Mouse (Mus musculus) heart, postnatal 25 days (tissue): ENCODE results near the gene Jam2. TPM values are rescaled to one million over a fixed set of nuclear protein-coding genes. Genes with fewer than 3 reads are reported as not detected.

Experiments
- DNase-seq: peaks from one replicate; pipeline ENCODE4 v3.0.0; 2022; ENCODE audit warnings: low spot score
- intact Hi-C: fragments of 180-260 bp; cut with DNase I; formaldehyde crosslinking; loops from one replicate; pipeline ENCODE4 v1.15.1; 2025
- total RNA-seq, 2 experiments: library from RNA; stranded (reverse); gene quantifications; 2 replicates each; pipeline ENCODE4 v1.2.3; 2021

Jam2 gene
- total RNA-seq, 2 experiments from 2014 or later: 63.5 to 66.0 TPM

DNA sequence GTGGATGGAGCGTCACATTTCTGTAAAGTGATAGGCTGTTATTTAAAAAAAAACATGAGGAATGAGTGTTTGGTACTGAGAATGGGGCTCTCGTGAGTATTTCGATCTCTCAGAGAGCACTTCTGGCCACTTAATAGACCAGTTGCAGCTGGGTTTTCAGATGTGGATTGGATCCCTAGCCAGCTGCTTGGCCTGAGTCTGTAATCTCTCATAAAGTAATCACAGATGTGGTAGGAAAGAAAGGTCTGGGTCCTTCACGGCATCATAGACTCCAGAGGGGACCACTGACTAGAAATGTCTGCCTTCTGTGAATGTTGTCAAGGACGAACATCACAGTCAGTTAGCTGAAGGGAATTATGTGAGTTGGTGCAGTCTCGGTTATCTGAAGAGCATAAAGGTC lies 4.5 kb downstream of the Jam2 start:
- intact Hi-C loops: no loop called here
- no peak for DNase-seq

DNA sequence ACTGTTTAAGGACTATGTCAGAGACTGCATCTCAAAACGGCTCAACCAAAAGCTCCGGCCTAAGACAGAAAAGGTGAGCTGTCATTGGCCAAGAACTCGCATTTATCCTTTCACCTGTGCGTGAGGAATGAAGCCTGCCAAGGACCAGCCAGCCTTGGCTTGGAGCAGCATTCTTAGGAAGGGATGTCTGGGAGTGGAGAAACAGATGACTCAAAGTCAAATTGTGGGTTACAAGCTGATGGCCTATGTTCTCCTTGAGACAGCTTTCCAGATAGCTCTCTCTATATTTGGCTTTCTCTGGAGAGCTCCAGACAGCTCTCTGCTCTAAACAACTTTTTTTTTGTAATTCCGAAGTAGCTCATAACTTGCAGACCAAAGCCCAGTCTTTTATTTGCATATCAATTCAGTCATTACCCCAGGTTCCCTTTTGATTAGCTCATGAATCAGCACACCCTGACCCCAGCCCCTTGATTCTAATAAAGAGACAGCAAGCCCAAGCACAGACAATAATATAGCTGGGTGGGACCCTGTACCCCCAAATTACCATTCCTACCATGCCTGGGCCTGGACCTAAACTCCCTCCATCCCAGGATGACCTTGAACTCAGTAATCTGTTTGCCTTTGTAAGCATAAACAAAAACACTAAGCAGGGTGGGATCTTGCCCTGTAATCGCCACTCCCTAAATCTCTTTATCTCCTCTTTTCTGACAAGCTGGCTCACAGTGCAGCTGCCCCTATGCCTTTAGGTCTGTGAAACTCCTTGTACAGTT lies 5.1 kb downstream of the Jam2 start:
- intact Hi-C loops: no loop called here

GRCm38 (mm10) chr16:84779718-84780117 lies 5.8 kb downstream of the Jam2 start:
- DNase-seq: no peak
- intact Hi-C loops: no loop called here

More for the DNA sequence above, 5.1 kb downstream of the Jam2 start:
- no peak for DNase-seq

DNA sequence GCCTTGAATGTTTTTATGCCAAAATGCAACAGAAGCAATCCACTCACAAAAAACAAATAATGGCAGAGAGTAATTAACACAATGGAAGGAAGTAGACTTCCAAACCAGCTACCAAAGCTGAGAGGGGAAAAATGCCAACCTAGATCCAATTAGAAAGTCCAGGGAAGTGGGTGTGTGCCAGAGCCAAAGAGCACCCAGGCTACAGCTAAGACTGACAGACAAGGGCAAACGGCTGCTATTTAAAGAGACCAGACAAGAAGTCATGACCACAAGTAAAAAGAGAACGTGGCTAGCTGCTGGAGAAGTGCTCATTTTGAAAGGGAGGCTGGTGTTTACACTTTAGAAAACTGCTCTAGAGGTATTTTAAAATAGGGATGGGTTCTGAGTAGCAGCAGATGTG lies 9.4 kb downstream of the Jam2 start:
- intact Hi-C loops: no loop called here
- no peak for DNase-seq

GRCm38 (mm10) chr16:84784966-84785365 lies 11.0 kb downstream of the Jam2 start:
- DNase-seq: no peak
- intact Hi-C loops: no loop called here

DNA sequence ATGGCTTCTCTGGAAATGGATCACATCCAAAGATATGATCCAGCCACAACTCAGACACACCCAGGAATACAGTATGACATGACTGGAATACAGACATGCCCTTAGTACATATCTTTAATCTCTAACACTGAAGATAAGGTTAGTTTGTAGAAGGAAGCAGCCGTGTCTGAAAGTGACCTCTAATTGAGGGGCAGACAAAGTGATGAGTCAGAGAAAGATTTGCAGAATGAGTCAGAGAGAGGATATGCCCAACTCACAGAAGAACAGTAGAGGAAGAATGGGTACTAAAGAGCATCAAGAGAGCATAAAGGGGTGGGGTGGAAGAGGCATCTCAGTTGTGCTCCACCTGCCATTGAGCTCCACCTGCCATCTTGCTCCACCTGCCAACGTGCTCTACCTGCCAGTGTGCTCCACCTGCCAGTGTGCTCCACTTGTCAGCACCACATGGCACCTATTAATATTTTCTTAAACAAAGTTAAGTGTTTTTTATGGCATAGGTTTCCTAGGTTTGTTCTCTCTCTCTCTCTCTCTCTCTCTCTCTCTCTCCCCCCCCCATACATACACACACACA lies 16.8 kb downstream of the Jam2 start:
- intact Hi-C loops: no loop called here
- DNase-seq: no peak

GRCm38 (mm10) chr16:84793401-84793800 lies 19.5 kb downstream of the Jam2 start:
- intact Hi-C loops: no loop called here
- DNase-seq: no peak

DNA sequence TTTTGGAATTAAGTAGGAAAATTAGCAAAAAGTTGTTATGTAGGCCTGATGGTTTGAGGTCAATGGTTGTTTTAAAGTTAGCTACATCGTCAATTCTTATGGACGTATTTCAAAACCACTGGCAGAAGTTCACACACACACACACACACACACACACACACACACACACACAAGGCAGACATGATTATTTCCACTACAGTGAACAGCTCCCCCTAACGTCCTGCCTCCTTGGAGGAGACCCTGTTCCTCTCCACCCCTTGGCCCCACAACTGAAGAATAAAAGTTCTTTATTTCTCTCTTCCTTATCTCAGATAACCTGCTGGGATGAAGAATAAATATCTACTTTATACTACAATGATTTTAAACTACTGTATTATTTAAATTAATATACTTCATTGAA lies 21.4 kb downstream of the Jam2 start:
- no peak for DNase-seq

GRCm38 (mm10) chr16:84796678-84797077 lies 22.8 kb downstream of the Jam2 start:
- intact Hi-C loops: no loop called here
- no peak for DNase-seq

More for the DNA sequence above, 21.4 kb downstream of the Jam2 start:
- intact Hi-C loops: no loop called here

- DNase-seq: no peak
- intact Hi-C loops: no loop called here
Observed at GRCm38 (mm10) chr16:84800038-84800437, 26.1 kb downstream of the Jam2 start.

DNA sequence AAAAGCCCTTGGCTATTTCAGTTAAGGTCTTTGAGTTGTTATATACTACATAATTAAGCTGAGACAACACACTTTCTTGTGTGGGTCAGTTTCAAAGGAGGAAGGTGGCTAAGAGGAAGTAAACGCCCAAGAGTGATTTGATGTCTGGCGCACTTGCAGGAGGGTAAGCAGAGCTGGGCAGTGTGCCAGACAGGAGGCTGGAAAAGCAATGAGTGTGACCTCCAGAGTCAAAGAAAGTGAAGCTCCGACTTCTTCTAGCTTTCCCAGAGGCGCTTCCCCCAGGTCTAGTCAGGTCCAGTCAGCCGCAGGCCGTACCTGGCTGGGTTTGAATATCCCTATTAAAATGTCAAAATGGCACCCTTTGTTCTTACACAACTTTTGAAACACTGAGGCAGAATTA lies 28.3 kb downstream of the Jam2 start:
- DNase-seq: peak; percentile 67
- intact Hi-C loops: no loop called here

DNA sequence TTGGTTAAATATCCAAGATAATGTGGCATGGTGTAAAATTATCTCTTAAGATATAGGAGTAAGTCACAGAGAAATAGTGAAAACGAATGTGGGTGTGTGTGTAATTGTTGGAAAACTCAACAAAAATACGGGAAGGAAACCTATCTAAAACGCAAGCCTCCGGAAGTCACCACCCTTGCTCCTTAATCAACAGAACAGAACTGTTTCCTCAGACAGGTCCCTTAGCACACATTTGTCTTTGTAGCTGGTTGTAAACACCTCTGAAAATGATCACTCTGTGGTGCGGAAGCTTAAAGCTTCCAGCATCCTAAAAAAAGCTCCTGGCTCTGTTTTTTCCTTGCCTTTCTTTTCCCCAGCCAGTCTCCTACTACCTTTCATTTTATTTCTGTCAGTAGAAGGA lies 30.9 kb downstream of the Jam2 start:
- peak; percentile 9 for DNase-seq
- intact Hi-C loops: loop anchor here (2.0 kb wide), 1 partner anchor 20 kb away; no protein-coding TSS in a partner anchor

DNA sequence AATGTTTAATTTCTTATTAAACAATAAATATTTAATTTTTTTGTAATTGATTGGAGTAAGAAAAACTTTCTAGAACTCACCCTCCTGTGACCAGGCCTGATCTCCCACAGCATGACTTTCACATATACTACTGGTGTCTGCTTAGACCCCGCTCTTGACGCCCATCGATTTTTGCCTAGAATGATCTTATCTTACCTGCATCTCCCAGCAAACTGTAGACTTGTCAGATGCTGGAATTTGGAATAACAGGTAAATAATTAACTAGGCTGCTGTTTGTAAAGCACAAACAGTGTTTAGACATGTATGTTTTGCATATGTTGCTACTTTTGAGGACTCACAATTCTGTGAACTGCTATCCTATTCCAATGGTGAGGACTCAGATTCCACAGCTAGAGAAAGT lies 32.3 kb downstream of the Jam2 start:
- intact Hi-C loops: no loop called here
- no peak for DNase-seq

DNA sequence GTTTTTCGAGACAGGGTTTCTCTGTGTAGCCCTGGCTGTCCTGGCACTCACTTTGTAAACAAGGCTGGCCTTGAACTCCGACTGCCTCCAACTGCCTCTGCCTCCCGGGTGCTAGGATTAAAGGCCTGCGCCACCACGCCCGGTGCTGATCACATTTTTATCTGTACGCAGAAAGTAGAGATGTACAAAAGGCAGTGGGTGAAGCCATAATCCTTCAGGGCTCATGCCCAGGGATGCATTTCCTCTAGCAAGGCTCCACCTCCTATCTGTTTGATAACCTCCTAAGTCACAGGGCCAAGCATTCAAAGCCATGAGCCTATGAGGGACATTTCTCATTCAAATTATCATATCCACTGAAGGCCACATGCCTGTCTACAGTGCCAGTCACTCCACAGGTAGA lies 34.0 kb downstream of the Jam2 start:
- intact Hi-C loops: no loop called here
- DNase-seq: no peak

DNA sequence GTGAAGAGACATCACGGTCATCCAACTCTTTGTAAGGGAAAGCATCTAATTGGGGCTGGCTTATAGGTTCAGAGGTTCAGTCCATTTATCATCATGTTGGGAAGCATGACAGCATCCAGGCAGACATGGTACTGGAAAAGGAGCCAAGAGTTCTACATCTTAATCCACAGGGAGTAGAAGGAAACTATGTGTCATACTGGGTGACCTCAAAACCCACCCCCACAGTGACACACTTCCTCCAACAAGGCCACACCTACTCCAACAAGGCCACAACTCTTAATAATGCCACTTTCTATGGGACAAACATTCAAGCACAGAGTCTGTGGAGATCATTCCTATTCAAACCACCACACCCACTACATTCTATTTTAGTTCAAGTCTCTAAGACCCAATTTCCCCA lies 36.3 kb downstream of the Jam2 start:
- intact Hi-C loops: no loop called here
- DNase-seq: no peak

GRCm38 (mm10) chr16:84813852-84814251 lies 39.9 kb downstream of the Jam2 start:
- intact Hi-C loops: no loop called here
- no peak for DNase-seq

DNA sequence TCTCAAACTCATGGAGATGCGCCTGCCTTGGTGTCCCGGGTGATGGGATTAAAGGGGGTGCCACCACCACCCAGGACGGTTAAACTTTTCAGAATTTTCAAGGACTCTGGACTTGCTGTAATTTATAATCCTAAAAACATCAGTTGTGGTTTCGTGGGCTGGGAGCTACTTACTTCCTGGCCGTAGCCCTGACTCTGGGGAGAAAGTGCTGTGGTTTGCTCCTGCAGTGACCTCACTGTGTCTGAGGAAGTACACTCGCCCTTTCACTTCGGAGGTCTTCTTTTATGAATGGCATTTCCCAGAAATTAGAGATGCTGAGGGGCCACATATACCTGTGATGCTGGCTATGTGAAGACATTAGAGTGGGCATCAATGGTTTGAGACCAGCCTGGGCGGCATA lies 40.6 kb downstream of the Jam2 start:
- no peak for DNase-seq
- intact Hi-C loops: no loop called here

GRCm38 (mm10) chr16:84817423-84817822 lies 43.5 kb downstream of the Jam2 start:
- no peak for DNase-seq

GRCm38 (mm10) chr16:84825009-84825408 lies 51.1 kb downstream of the Jam2 start:
- intact Hi-C loops: loop anchor here (2.0 kb wide), 1 partner anchor 20 kb away; no protein-coding TSS in a partner anchor

More at GRCm38 (mm10) chr16:84817423-84817822, 43.5 kb downstream of the Jam2 start:
- intact Hi-C loops: loop anchor here (1.0 to 5.0 kb wide), 2 partner anchors 41 to 80 kb away; partner anchors contain the start of gene Mrpl39

GRCm38 (mm10) chr16:84831696-84832095 lies 57.8 kb downstream of the Jam2 start:
- intact Hi-C loops: no loop called here
- DNase-seq: no peak

More at GRCm38 (mm10) chr16:84825009-84825408, 51.1 kb downstream of the Jam2 start:
- DNase-seq: peak; percentile 61

- intact Hi-C loops: no loop called here
- no peak for DNase-seq
Observed at GRCm38 (mm10) chr16:84832736-84833135, 58.8 kb downstream of the Jam2 start.
